Mouse (Mus musculus) hindbrain, embryonic 11.5 days (tissue): ENCODE measurements around the gene Ddit4. TPM values are rescaled to one million over a fixed set of nuclear protein-coding genes. Genes with fewer than 3 reads are reported as not detected.

Experiments
- ATAC-seq: fragments of 200-750 bp; cut with Nextera tagmentation; 2 replicates; pipeline ENCODE4 v1.8.0; 2017; ENCODE audit warnings: mild to moderate bottlenecking, moderate TSS enrichment, moderate library complexity; ENCODE audit not compliant: low FRiP score
- DNase-seq: peaks from one replicate; pipeline ENCODE4 v3.0.0-alpha.2; 2015; ENCODE audit warnings: low spot score
- H3K27ac ChIP-seq: fragments of 300-500 bp; sonication (generic); 2 replicates; pipeline ENCODE4 v1.5.1; 2014; ENCODE audit warnings: mild to moderate bottlenecking, low read depth, low read length
- H3K27me3 ChIP-seq: fragments of 300-500 bp; sonication (generic); 2 replicates; pipeline ENCODE4 v1.6.1; 2014; ENCODE audit warnings: mild to moderate bottlenecking, low read length, moderate library complexity, mixed read lengths; ENCODE audit not compliant: control insufficient read depth, insufficient read depth
- H3K36me3 ChIP-seq: fragments of 300-500 bp; sonication (generic); 2 replicates; pipeline ENCODE4 v1.6.1; 2014; ENCODE audit warnings: mild to moderate bottlenecking, low read length, moderate library complexity, mixed read lengths; ENCODE audit not compliant: control insufficient read depth, insufficient read depth
- H3K4me1 ChIP-seq: fragments of 300-500 bp; sonication (generic); replicated peaks from 2 replicates; pipeline ENCODE4 v1.6.1; 2014; ENCODE audit warnings: low read length, mixed read lengths; ENCODE audit not compliant: control insufficient read depth, insufficient read depth
- H3K4me2 ChIP-seq: fragments of 300-500 bp; sonication (generic); replicated peaks from 2 replicates; pipeline ENCODE4 v1.6.1; 2014; ENCODE audit warnings: mild to moderate bottlenecking, low read depth, low read length
- H3K4me3 ChIP-seq: fragments of 300-500 bp; sonication (generic); 2 replicates; pipeline ENCODE4 v1.5.1; 2014; ENCODE audit warnings: low read depth, low read length
- H3K9ac ChIP-seq: fragments of 300-500 bp; sonication (generic); 2 replicates; pipeline ENCODE4 v1.6.1; 2014; ENCODE audit warnings: low read depth, low read length
- H3K9me3 ChIP-seq: fragments of 300-500 bp; sonication (generic); 2 replicates; pipeline ENCODE4 v1.6.1; 2016; ENCODE audit warnings: low read length; ENCODE audit not compliant: control insufficient read depth
- WGBS: fragments of 180-500 bp; shearing (Covaris S2); extraction: QIAGEN DNeasy Blood & Tissue Kit; methylation state at CpG from one replicate; pipeline ENCODE4 v1.1.7; 2014; 5-methylcytosine and 5-hydroxymethylcytosine counted together
- polyA plus RNA-seq: library from polyadenylated mRNA; unstranded; fragments of >200 nt; fragmentation: Nextera tagmentation; extraction: Ambion mirVana; gene quantifications from 2 replicates; pipeline ENCODE4 v1.2.1, GENCODE M21; 2014

The Ddit4 gene
- polyA plus RNA-seq, 1 experiment from 2014 or later: 4.6 TPM

GRCm38 (mm10) chr10:59957171-59958149, 5.8 kb upstream of the Ddit4 start:
- Histone ChIP-seq H3K4me1 (peaks cover 16% of the 10 kb centered on the region), H3K9me3 (no peaks in the 10 kb centered on the region), H3K27me3 (no peaks in the 10 kb centered on the region), H3K9ac (peak overlapping the region; percentile 15; the same call in 1 of the 2 replicates), H3K4me3 (no peak overlapping the region), H3K4me2 (peak overlapping the region; percentile 20), H3K36me3 (no peaks in the 10 kb centered on the region), H3K27ac (peak overlapping the region; percentile 58; the same call in 1 of the 2 replicates)
- 11% methylated on average over 25 of the region's 25 CpGs for WGBS
- 0 out of 2 replicates have a peak, but pooled peaks have one; percentile 6 for ATAC-seq
- DNase-seq: no peak

DNA sequence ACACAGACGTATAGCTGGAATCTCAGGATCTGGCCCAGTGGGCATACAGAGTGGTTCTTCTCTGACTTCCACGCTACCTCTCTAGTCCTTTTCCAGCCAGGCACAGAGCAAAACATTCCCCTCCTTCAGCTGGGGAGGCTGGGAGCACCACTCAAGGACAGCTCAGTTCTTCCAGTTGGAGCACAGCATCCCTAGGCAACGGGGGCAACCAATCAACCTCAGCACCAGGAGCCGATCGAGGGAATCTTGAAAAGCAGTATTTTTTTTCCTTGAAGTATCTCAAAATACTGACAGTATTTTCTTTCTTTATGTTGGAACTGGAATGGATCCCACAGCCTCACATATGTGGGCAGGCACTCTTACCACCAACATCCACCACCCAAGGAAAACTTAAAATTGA, 5.0 kb upstream of the Ddit4 start:
- H3K27ac ChIP-seq: no peak overlapping the region
- no peak overlapping the region for H3K4me3 ChIP-seq
- ATAC-seq (no peak), DNase-seq (no peak)
- peaks cover 16% of the 10 kb centered on the region for H3K4me1 ChIP-seq
- no peak overlapping the region for H3K9ac ChIP-seq
- no peaks in the 10 kb centered on the region for H3K36me3 ChIP-seq
- 55% methylated on average over 5 of the region's 5 CpGs for WGBS
- H3K4me2 ChIP-seq: no peak overlapping the region
- H3K27me3 ChIP-seq: no peaks in the 10 kb centered on the region
- H3K9me3 ChIP-seq: no peaks in the 10 kb centered on the region

DNA sequence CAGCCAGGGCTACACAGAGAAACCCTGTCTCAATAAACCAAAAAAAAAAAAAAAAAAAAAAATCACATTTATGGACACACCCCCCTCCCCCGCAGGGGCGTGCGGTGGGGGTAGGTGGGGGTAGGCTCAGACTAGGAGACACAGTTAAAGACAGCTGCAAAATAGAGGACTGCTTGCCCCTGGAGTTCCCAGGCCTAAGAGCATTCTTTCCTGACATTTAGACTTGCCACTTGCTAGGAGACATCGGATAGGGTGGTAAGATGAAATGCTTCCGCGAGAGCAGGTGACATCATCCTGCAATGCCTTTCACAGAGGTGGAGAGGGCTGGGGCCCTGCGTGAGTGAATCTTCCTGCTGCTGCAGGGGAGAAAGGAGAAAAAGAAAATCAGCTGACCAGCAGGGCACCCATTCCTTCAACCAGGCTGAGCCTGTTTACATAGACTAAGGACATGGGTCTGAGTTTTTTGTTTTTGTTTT, 2.0 kb upstream of the Ddit4 start:
- H3K9ac ChIP-seq: no peak overlapping the region
- no peaks in the 10 kb centered on the region for H3K27me3 ChIP-seq
- WGBS: 34% methylated on average over 7 of the region's 7 CpGs
- ATAC-seq (no peak), DNase-seq (no peak)
- H3K9me3 ChIP-seq: no peaks in the 10 kb centered on the region
- peaks cover 12% of the 10 kb centered on the region for H3K4me1 ChIP-seq
- H3K27ac ChIP-seq: no peak overlapping the region
- no peaks in the 10 kb centered on the region for H3K36me3 ChIP-seq
- H3K4me3 ChIP-seq: no peak overlapping the region
- no peak overlapping the region for H3K4me2 ChIP-seq

- H3K36me3 ChIP-seq: no peaks in the 10 kb centered on the region
- H3K9me3 ChIP-seq: no peaks in the 10 kb centered on the region
- ATAC-seq (no peak), DNase-seq (peak; percentile 55)
- 19% methylated on average over 16 of the region's 16 CpGs for whole genome bisulfite sequencing
- peak overlapping the region; percentile 67 for H3K4me3 ChIP-seq
- no peaks in the 10 kb centered on the region for H3K27me3 ChIP-seq
- peak overlapping the region; percentile 86 for H3K4me2 ChIP-seq
- peak overlapping the region; percentile 59 for H3K9ac ChIP-seq
- H3K27ac ChIP-seq: peak overlapping the region; percentile 95
- peaks cover 6% of the 10 kb centered on the region for H3K4me1 ChIP-seq
Observed at GRCm38 (mm10) chr10:59952781-59953563, 1.3 kb upstream of the Ddit4 start.

DNA sequence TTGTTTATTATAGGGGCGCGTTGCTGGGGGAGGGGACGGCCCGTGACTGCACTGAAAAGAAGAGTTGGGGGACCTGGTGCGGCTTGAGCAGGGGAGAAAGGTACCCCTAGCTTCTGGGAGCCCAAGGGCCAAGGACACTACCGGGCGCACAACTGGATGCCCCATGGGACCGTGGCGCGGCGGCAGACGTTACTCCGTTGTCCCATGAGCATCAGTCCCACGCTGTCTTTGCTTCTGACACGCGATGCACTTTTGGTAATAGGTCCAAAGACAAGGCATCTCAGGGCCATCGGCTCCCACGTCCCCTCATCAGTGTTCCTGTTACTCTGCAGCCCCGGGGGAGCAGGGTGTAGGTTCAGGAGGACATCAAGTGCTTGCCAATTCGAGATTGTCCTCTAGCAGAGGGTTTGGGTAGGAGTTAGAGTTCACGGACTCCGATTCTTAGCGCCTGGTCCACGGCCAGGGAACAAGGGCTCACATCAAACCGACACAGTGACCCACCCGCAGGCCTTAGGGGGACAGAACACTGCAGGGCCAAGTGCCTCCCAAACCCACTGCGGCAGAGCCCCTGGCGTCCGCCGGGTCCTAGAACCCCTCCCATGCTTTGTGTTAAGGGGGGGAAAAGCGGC, 632 bp upstream of the Ddit4 start:
- H3K9ac ChIP-seq: peak overlapping the region; percentile 59
- DNase-seq (peak; percentile 84), ATAC-seq (peak; percentile 56)
- no peaks in the 10 kb centered on the region for H3K9me3 ChIP-seq
- peak overlapping the region; percentile 67 for H3K4me3 ChIP-seq
- 1% methylated on average over 31 of the region's 31 CpGs for WGBS
- H3K4me2 ChIP-seq: peak overlapping the region; percentile 86
- H3K27me3 ChIP-seq: no peaks in the 10 kb centered on the region
- no peaks in the 10 kb centered on the region for H3K36me3 ChIP-seq
- H3K4me1 ChIP-seq: peaks cover under 1% of the 10 kb centered on the region
- peak overlapping the region; percentile 95 for H3K27ac ChIP-seq

GRCm38 (mm10) chr10:59950716-59951191, 880 bp downstream of the Ddit4 start:
- Histone ChIP-seq H3K4me3 (peak overlapping the region; percentile 67), H3K4me1 (no peaks in the 10 kb centered on the region; the same call in 1 of the 2 replicates), H3K9ac (peak overlapping the region; percentile 84), H3K27ac (peak overlapping the region; percentile 88), H3K9me3 (no peaks in the 10 kb centered on the region), H3K4me2 (peak overlapping the region; percentile 86), H3K27me3 (no peaks in the 10 kb centered on the region), H3K36me3 (no peaks in the 10 kb centered on the region)
- WGBS: under 1% methylated on average over 23 of the region's 23 CpGs
- ATAC-seq (peak; percentile 26), DNase-seq (peak; percentile 75)

- DNase-seq: no peak
- Histone ChIP-seq H3K27ac (no peak overlapping the region), H3K9ac (peak overlapping the region; percentile 84), H3K4me1 (no peaks in the 10 kb centered on the region; the same call in 1 of the 2 replicates), H3K4me3 (peak overlapping the region; percentile 67), H3K9me3 (no peaks in the 10 kb centered on the region), H3K4me2 (peak overlapping the region; percentile 86), H3K27me3 (no peaks in the 10 kb centered on the region), H3K36me3 (no peaks in the 10 kb centered on the region)
- WGBS: 35% methylated on average over 15 of the region's 15 CpGs
- ATAC-seq: no peak
Observed at GRCm38 (mm10) chr10:59949783-59950605, 1.6 kb downstream of the Ddit4 start.
